Mouse (Mus musculus): ENCODE results near the gene Rps12-ps3. TPM values are rescaled to one million over a fixed set of nuclear protein-coding genes. Genes with fewer than 3 reads are reported as not detected.

Gene Rps12-ps3
- total RNA-seq (2014; rRNA removed; ENCODE audit: low replicate concordance) (112 and 123 TPM in 2 replicates), polyA plus RNA-seq (2015; fragmentation: Nextera tagmentation; extraction: Ambion mirVana) (1.4 and 4.0 TPM in 2 replicates)

GRCm38 (mm10) chr19:59321990-59322389, at the start of gene Rps12-ps3:
TSS of gene Rps12-ps3 (plus strand) at chr19:59322290.
- no peaks in the 10 kb centered on the region for H3K9me3 ChIP-seq (replicated peaks; ENCODE audit: control insufficient read depth, low read length)
- H3K4me2 ChIP-seq (ENCODE audit: low read depth, low read length), result no peak within 1 kb of the TSS
- H3K4me1 ChIP-seq (ENCODE audit: control insufficient read depth, insufficient read depth), result peaks cover 7% of the 10 kb centered on the region; the same call in 1 of the 2 replicates
- 96% methylated on average over 9 of the region's 14 CpGs for WGBS
- H3K27me3 ChIP-seq (ENCODE audit: control insufficient read depth, insufficient read depth, low read length), result no peaks in the 10 kb centered on the region
- H3K27ac ChIP-seq (ENCODE audit: low read depth), result no peak within 1 kb of the TSS
- no peak within 1 kb of the TSS for H3K9ac ChIP-seq (replicated peaks; ENCODE audit: low read depth, low read length)
- TF ChIP-seq CTCF (IDR thresholded peaks at IDR 0.05; ENCODE audit: low read depth), result no peak
- TF ChIP-seq EP300 (IDR thresholded peaks at IDR 0.05; ENCODE audit: low read depth), result no peak
- DNase-seq (ENCODE audit: low spot score) (no peak), ATAC-seq (ENCODE audit: insufficient read depth, low read depth) (no peak)
- no peaks in the 10 kb centered on the region for H3K36me3 ChIP-seq (replicated peaks; ENCODE audit: control insufficient read depth, insufficient read depth, low read length)
- no peak within 1 kb of the TSS for H3K4me3 ChIP-seq (ENCODE audit: low read depth, low read length)

GRCm38 (mm10) chr19:59273190-59273589, 48.9 kb upstream of the Rps12-ps3 start:
- Histone ChIP-seq H3K4me3 (ENCODE audit: low read depth, low read length) (no peak overlapping the region), H3K4me1 (ENCODE audit: control insufficient read depth, insufficient read depth) (no peaks in the 10 kb centered on the region), H3K36me3 (replicated peaks; ENCODE audit: control insufficient read depth, insufficient read depth, low read length) (no peaks in the 10 kb centered on the region), H3K9ac (replicated peaks; ENCODE audit: low read depth, low read length) (no peak overlapping the region), H3K9me3 (replicated peaks; ENCODE audit: control insufficient read depth, low read length) (no peaks in the 10 kb centered on the region), H3K27me3 (ENCODE audit: control insufficient read depth, insufficient read depth, low read length) (no peaks in the 10 kb centered on the region), H3K4me2 (ENCODE audit: low read depth, low read length) (no peak overlapping the region), H3K27ac (ENCODE audit: low read depth) (no peak overlapping the region)
- TF ChIP-seq EP300 (IDR thresholded peaks at IDR 0.05; ENCODE audit: low read depth), result no peak
- TF ChIP-seq CTCF (IDR thresholded peaks at IDR 0.05; ENCODE audit: low read depth), result no peak
- ATAC-seq (ENCODE audit: insufficient read depth, low read depth), result no peak
- DNase-seq (ENCODE audit: low spot score), result no peak
- 85% methylated on average over 7 of the region's 7 CpGs for WGBS

- TF ChIP-seq CTCF (IDR thresholded peaks at IDR 0.05; ENCODE audit: low read depth), result no peak
- no peak for TF ChIP-seq EP300 (IDR thresholded peaks at IDR 0.05; ENCODE audit: low read depth)
- 0 out of 2 replicates have a peak, but pooled peaks cover 5% of the 10 kb centered on the region for H3K9me3 ChIP-seq (replicated peaks; ENCODE audit: control insufficient read depth, low read length)
- no peak overlapping the region for H3K4me3 ChIP-seq (ENCODE audit: low read depth, low read length)
- no peak overlapping the region for H3K9ac ChIP-seq (replicated peaks; ENCODE audit: low read depth, low read length)
- H3K36me3 ChIP-seq (replicated peaks; ENCODE audit: control insufficient read depth, insufficient read depth, low read length), result no peaks in the 10 kb centered on the region
- no peaks in the 10 kb centered on the region for H3K4me1 ChIP-seq (ENCODE audit: control insufficient read depth, insufficient read depth)
- WGBS, result 82% methylated on average over 7 of the region's 7 CpGs
- DNase-seq (ENCODE audit: low spot score), result no peak
- H3K27me3 ChIP-seq (ENCODE audit: control insufficient read depth, insufficient read depth, low read length), result no peaks in the 10 kb centered on the region
- H3K4me2 ChIP-seq (ENCODE audit: low read depth, low read length), result no peak overlapping the region
- no peak overlapping the region for H3K27ac ChIP-seq (ENCODE audit: low read depth)
- no peak for ATAC-seq (ENCODE audit: insufficient read depth, low read depth)
Measured at GRCm38 (mm10) chr19:59276354-59276753, 45.7 kb upstream of the Rps12-ps3 start.

GRCm38 (mm10) chr19:59280841-59281240, 41.2 kb upstream of the Rps12-ps3 start:
- H3K4me1 ChIP-seq (ENCODE audit: control insufficient read depth, insufficient read depth), result no peaks in the 10 kb centered on the region
- no peak overlapping the region for H3K4me3 ChIP-seq (ENCODE audit: low read depth, low read length)
- no peaks in the 10 kb centered on the region for H3K36me3 ChIP-seq (replicated peaks; ENCODE audit: control insufficient read depth, insufficient read depth, low read length)
- 0 out of 2 replicates have a peak, but pooled peaks cover 5% of the 10 kb centered on the region for H3K9me3 ChIP-seq (replicated peaks; ENCODE audit: control insufficient read depth, low read length)
- no peak overlapping the region for H3K4me2 ChIP-seq (ENCODE audit: low read depth, low read length)
- H3K27me3 ChIP-seq (ENCODE audit: control insufficient read depth, insufficient read depth, low read length), result no peaks in the 10 kb centered on the region
- DNase-seq (ENCODE audit: low spot score), result no peak
- no peak overlapping the region for H3K9ac ChIP-seq (replicated peaks; ENCODE audit: low read depth, low read length)
- no peak overlapping the region for H3K27ac ChIP-seq (ENCODE audit: low read depth)
- ATAC-seq (ENCODE audit: insufficient read depth, low read depth), result 0 out of 2 replicates have a peak, but pooled peaks have one; percentile 30
- no peak for TF ChIP-seq CTCF (IDR thresholded peaks at IDR 0.05; ENCODE audit: low read depth)
- TF ChIP-seq EP300 (IDR thresholded peaks at IDR 0.05; ENCODE audit: low read depth), result no peak

GRCm38 (mm10) chr19:59282001-59282400, 40.1 kb upstream of the Rps12-ps3 start:
- H3K9ac ChIP-seq (replicated peaks; ENCODE audit: low read depth, low read length), result no peak overlapping the region
- TF ChIP-seq CTCF (IDR thresholded peaks at IDR 0.05; ENCODE audit: low read depth), result no peak
- no peak for TF ChIP-seq EP300 (IDR thresholded peaks at IDR 0.05; ENCODE audit: low read depth)
- no peak overlapping the region for H3K4me3 ChIP-seq (ENCODE audit: low read depth, low read length)
- no peak overlapping the region for H3K4me2 ChIP-seq (ENCODE audit: low read depth, low read length)
- 80% methylated on average over 3 of the region's 3 CpGs for WGBS
- ATAC-seq (ENCODE audit: insufficient read depth, low read depth) (no peak), DNase-seq (ENCODE audit: low spot score) (no peak)
- H3K36me3 ChIP-seq (replicated peaks; ENCODE audit: control insufficient read depth, insufficient read depth, low read length), result no peaks in the 10 kb centered on the region
- no peaks in the 10 kb centered on the region for H3K4me1 ChIP-seq (ENCODE audit: control insufficient read depth, insufficient read depth)
- no peaks in the 10 kb centered on the region for H3K27me3 ChIP-seq (ENCODE audit: control insufficient read depth, insufficient read depth, low read length)
- 0 out of 2 replicates have a peak, but pooled peaks cover 5% of the 10 kb centered on the region for H3K9me3 ChIP-seq (replicated peaks; ENCODE audit: control insufficient read depth, low read length)
- no peak overlapping the region for H3K27ac ChIP-seq (ENCODE audit: low read depth)

GRCm38 (mm10) chr19:59289042-59289441, 33.0 kb upstream of the Rps12-ps3 start:
- Histone ChIP-seq H3K9ac (replicated peaks; ENCODE audit: low read depth, low read length) (no peak overlapping the region), H3K4me3 (ENCODE audit: low read depth, low read length) (no peak overlapping the region), H3K4me2 (ENCODE audit: low read depth, low read length) (no peak overlapping the region), H3K4me1 (ENCODE audit: control insufficient read depth, insufficient read depth) (no peaks in the 10 kb centered on the region), H3K27me3 (ENCODE audit: control insufficient read depth, insufficient read depth, low read length) (no peaks in the 10 kb centered on the region), H3K9me3 (replicated peaks; ENCODE audit: control insufficient read depth, low read length) (no peaks in the 10 kb centered on the region), H3K27ac (ENCODE audit: low read depth) (no peak overlapping the region), H3K36me3 (replicated peaks; ENCODE audit: control insufficient read depth, insufficient read depth, low read length) (no peaks in the 10 kb centered on the region)
- ATAC-seq (ENCODE audit: insufficient read depth, low read depth) (no peak), DNase-seq (ENCODE audit: low spot score) (no peak)
- TF ChIP-seq CTCF (IDR thresholded peaks at IDR 0.05; ENCODE audit: low read depth), result no peak
- no peak for TF ChIP-seq EP300 (IDR thresholded peaks at IDR 0.05; ENCODE audit: low read depth)

Data from heart, postnatal 0 days (tissue).